In the genomic region with DNA sequence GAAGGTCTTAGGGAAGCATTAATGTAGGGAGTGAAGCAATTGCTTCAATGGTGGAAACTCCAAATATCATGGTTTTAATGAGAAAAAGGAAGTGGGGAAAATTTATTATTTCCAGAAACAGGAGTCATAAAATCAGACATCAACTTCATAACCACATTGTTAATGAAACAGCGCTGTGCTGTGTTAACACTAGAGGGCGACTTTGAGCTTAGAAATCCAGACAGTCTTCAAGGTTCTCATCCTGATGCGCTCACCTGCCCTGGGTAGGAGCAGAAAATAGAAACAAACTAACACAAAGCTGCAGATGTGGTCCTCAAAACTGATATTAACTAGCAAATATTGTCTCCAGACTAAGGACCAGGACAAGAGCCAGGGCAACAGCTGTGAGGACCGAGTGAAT, we compare ENCODE assay signal across 9 mouse cellular contexts. TPM values are rescaled to one million over a fixed set of nuclear protein-coding genes. Genes with fewer than 3 reads are reported as not detected.
A peak's percentile ranks its signal among the peaks of the same experiment; 100 is the strongest.
DNase-seq lines count a peak whose midpoint lies in the region; ATAC-seq and TF ChIP-seq lines count a peak whose summit lies in the region.
"Had no signal": no experiment of that assay in that cellular context is flagged by ENCODE, and none has a peak within 500 bp of the region (broad histone marks: within the 10 kb centered on the region; RNA-seq: fewer than 3 reads in every experiment).

No protein-coding gene starts in this region.

- H3K27me3 ChIP-seq in embryonic facial prominence, embryonic 14.5 days (replicated peaks; ENCODE audit: control insufficient read depth, insufficient read depth, low read length): no peaks in the 10 kb centered on the region
- H3K27me3 ChIP-seq in lung, postnatal 0 days (replicated peaks; ENCODE audit: insufficient read depth, low read length): no peaks in the 10 kb centered on the region
- no peaks in the 10 kb centered on the region for H3K27me3 ChIP-seq in stomach, postnatal 0 days (ENCODE audit: control insufficient read depth, insufficient read depth, low read length)

- no peak overlapping the region for H3K4me2 ChIP-seq in embryonic facial prominence, embryonic 14.5 days (ENCODE audit: low read depth, low read length)
- H3K4me2 ChIP-seq in lung, postnatal 0 days (replicated peaks; ENCODE audit: low read depth, low read length): no peak overlapping the region
- no peak overlapping the region for H3K4me2 ChIP-seq in stomach, postnatal 0 days (replicated peaks; ENCODE audit: low read depth)

- no peaks in the 10 kb centered on the region for H3K36me3 ChIP-seq in embryonic facial prominence, embryonic 14.5 days (ENCODE audit: control insufficient read depth, insufficient read depth, low read length)
- H3K36me3 ChIP-seq in lung, postnatal 0 days (ENCODE audit: insufficient read depth, low read length): no peaks in the 10 kb centered on the region
- H3K36me3 ChIP-seq in stomach, postnatal 0 days (ENCODE audit: control insufficient read depth, insufficient read depth, low read length): no peaks in the 10 kb centered on the region

- no peak overlapping the region for H3K9ac ChIP-seq in embryonic facial prominence, embryonic 14.5 days (ENCODE audit: low read depth, low read length)
- H3K9ac ChIP-seq in lung, postnatal 0 days (replicated peaks; ENCODE audit: low read depth): no peak overlapping the region
- H3K9ac ChIP-seq in stomach, postnatal 0 days (ENCODE audit: low read length): no peak overlapping the region

- H3K4me3 ChIP-seq in embryonic facial prominence, embryonic 14.5 days (ENCODE audit: low read depth, low read length): no peak overlapping the region
- no peak overlapping the region for H3K4me3 ChIP-seq in lung, postnatal 0 days (ENCODE audit: low read depth, low read length)
- no peak overlapping the region for H3K4me3 ChIP-seq in stomach, postnatal 0 days (ENCODE audit: low read depth, low read length)

- TF ChIP-seq EP300 in lung, postnatal 0 days (IDR thresholded peaks at IDR 0.05): no peak
- TF ChIP-seq EP300 in stomach, postnatal 0 days (optimal IDR thresholded peaks at IDR 0.05): no peak

- no peak overlapping the region for H3K27ac ChIP-seq in embryonic facial prominence, embryonic 14.5 days (replicated peaks; ENCODE audit: low read depth, low read length)
- H3K27ac ChIP-seq in lung, postnatal 0 days (ENCODE audit: low read length): no peak overlapping the region
- no peak overlapping the region for H3K27ac ChIP-seq in stomach, postnatal 0 days (replicated peaks)
- H3K27ac ChIP-seq: macrophage had no signal

- no peak for ATAC-seq in embryonic facial prominence, embryonic 14.5 days (ENCODE audit: low read depth)
- no peak for ATAC-seq in lung, postnatal 0 days
- ATAC-seq in stomach, postnatal 0 days (ENCODE audit: low FRiP score, low TSS enrichment): no peak

- no peaks in the 10 kb centered on the region for H3K4me1 ChIP-seq in embryonic facial prominence, embryonic 14.5 days (ENCODE audit: control insufficient read depth, insufficient read depth, low read length)
- H3K4me1 ChIP-seq in lung, postnatal 0 days (ENCODE audit: insufficient read depth, low read depth, low read length): no peaks in the 10 kb centered on the region
- H3K4me1 ChIP-seq in stomach, postnatal 0 days (replicated peaks; ENCODE audit: control insufficient read depth, insufficient read depth): no peaks in the 10 kb centered on the region

- TF ChIP-seq CTCF in lung, postnatal 0 days (IDR thresholded peaks at IDR 0.05): peak; percentile 85
- TF ChIP-seq CTCF in stomach, postnatal 0 days (IDR thresholded peaks at IDR 0.05; ENCODE audit: low read depth): peak; percentile 88

- H3K9me3 ChIP-seq in embryonic facial prominence, embryonic 14.5 days (ENCODE audit: control insufficient read depth, low read length): no peaks in the 10 kb centered on the region
- H3K9me3 ChIP-seq in lung, postnatal 0 days (ENCODE audit: low read length): no peaks in the 10 kb centered on the region
- no peaks in the 10 kb centered on the region for H3K9me3 ChIP-seq in stomach, postnatal 0 days (ENCODE audit: control insufficient read depth, low read length)

- DNase-seq in adrenal gland, adult (ENCODE audit: inconsistent age in 2 of 2, low spot score in 1 of 2): peak; percentile 35 to 80
- DNase-seq in adrenal gland, adult 18-20 months (ENCODE audit: low spot score in 2 of 2): no peak
- DNase-seq in layer of hippocampus, adult 18-20 months (ENCODE audit: low spot score in 2 of 2): peak; percentile 19 to 73
- no peak for DNase-seq in layer of hippocampus, adult 9-11 months
- peak; percentile 56 for DNase-seq in T-cell, adult 2 months (ENCODE audit: low spot score)
- DNase-seq in embryonic facial prominence, embryonic 14.5 days (ENCODE audit: low spot score): peak; percentile 75
- peak; percentile 66 for DNase-seq in lung, postnatal 0 days (ENCODE audit: low spot score)
- DNase-seq in stomach, postnatal 0 days (ENCODE audit: low spot score): peak; percentile 41

- WGBS in embryonic facial prominence, embryonic 14.5 days: 15% methylated on average over 4 of the region's 4 CpGs
- WGBS in lung, postnatal 0 days: 16% methylated on average over 4 of the region's 4 CpGs
- WGBS in stomach, postnatal 0 days: 17% methylated on average over 4 of the region's 4 CpGs

RNA-seq across cellular contexts. Expression of a gene that starts 7.6 kb away (rescaled TPM):
- 100 to 1,000 TPM in 1 of 2 experiments, 10 to 100 TPM in 1; 90.9 to 173 TPM for total RNA-seq in adrenal gland, adult 18-20 months (2021)
- 1 to 10 TPM; 1.3 to 1.9 TPM for total RNA-seq in layer of hippocampus, adult 18-20 months (2021)
- polyA plus RNA-seq in embryonic facial prominence, embryonic 14.5 days (2014; fragmentation: Nextera tagmentation; extraction: Ambion mirVana): 9.4 and 10.1 TPM in 2 replicates
- 17.8 and 19.2 TPM in 2 replicates for polyA plus RNA-seq in lung, postnatal 0 days (2015; fragmentation: Nextera tagmentation; extraction: Ambion mirVana)
- 19.3 and 20.1 TPM in 2 replicates for polyA plus RNA-seq in stomach, postnatal 0 days (2015; fragmentation: Nextera tagmentation; extraction: Ambion mirVana)

RNA-seq across cellular contexts. Expression of a gene that starts 11.2 kb away (rescaled TPM):
- under 1 TPM; 0.40 to 0.99 TPM for total RNA-seq in adrenal gland, adult 18-20 months (2021)
- total RNA-seq in layer of hippocampus, adult 18-20 months (2021): under 1 TPM; 0.20 to 0.37 TPM
- 0.24 TPM in 1 of 2 replicates, not detected in the other for polyA plus RNA-seq in embryonic facial prominence, embryonic 14.5 days (2014; fragmentation: Nextera tagmentation; extraction: Ambion mirVana)
- 0.43 and 1.2 TPM in 2 replicates for polyA plus RNA-seq in lung, postnatal 0 days (2015; fragmentation: Nextera tagmentation; extraction: Ambion mirVana)
- polyA plus RNA-seq in stomach, postnatal 0 days (2015; fragmentation: Nextera tagmentation; extraction: Ambion mirVana): 0.13 and 0.16 TPM in 2 replicates

RNA-seq across cellular contexts. Expression of a gene that starts 37.7 kb away (rescaled TPM):
- total RNA-seq in adrenal gland, adult 18-20 months (2021): 100 to 1,000 TPM; 119 to 219 TPM
- 1 to 10 TPM; 1.3 to 1.4 TPM for total RNA-seq in layer of hippocampus, adult 18-20 months (2021)
- polyA plus RNA-seq in embryonic facial prominence, embryonic 14.5 days (2014; fragmentation: Nextera tagmentation; extraction: Ambion mirVana): 4.9 and 5.7 TPM in 2 replicates
- polyA plus RNA-seq in lung, postnatal 0 days (2015; fragmentation: Nextera tagmentation; extraction: Ambion mirVana): 15.8 and 20.6 TPM in 2 replicates
- 6.8 and 8.2 TPM in 2 replicates for polyA plus RNA-seq in stomach, postnatal 0 days (2015; fragmentation: Nextera tagmentation; extraction: Ambion mirVana)

RNA-seq across cellular contexts. Expression of a gene that starts 46.6 kb away (rescaled TPM):
- 10 to 100 TPM; 51.6 to 60.9 TPM for total RNA-seq in adrenal gland, adult 18-20 months (2021)
- total RNA-seq in layer of hippocampus, adult 18-20 months (2021): 10 to 100 TPM in 1 of 2 experiments, 1 to 10 TPM in 1; 8.4 to 12.8 TPM
- 3.3 and 4.1 TPM in 2 replicates for polyA plus RNA-seq in embryonic facial prominence, embryonic 14.5 days (2014; fragmentation: Nextera tagmentation; extraction: Ambion mirVana)
- polyA plus RNA-seq in lung, postnatal 0 days (2015; fragmentation: Nextera tagmentation; extraction: Ambion mirVana): 23.9 and 26.1 TPM in 2 replicates
- 5.8 and 5.9 TPM in 2 replicates for polyA plus RNA-seq in stomach, postnatal 0 days (2015; fragmentation: Nextera tagmentation; extraction: Ambion mirVana)

RNA-seq across cellular contexts. Expression of a gene that starts 52.4 kb away (rescaled TPM):
- total RNA-seq in adrenal gland, adult 18-20 months (2021): 10 to 100 TPM; 36.2 to 74.2 TPM
- total RNA-seq in layer of hippocampus, adult 18-20 months (2021): 1 to 10 TPM; 4.1 to 5.8 TPM
- polyA plus RNA-seq in embryonic facial prominence, embryonic 14.5 days (2014; fragmentation: Nextera tagmentation; extraction: Ambion mirVana): 10.0 and 12.1 TPM in 2 replicates
- polyA plus RNA-seq in lung, postnatal 0 days (2015; fragmentation: Nextera tagmentation; extraction: Ambion mirVana): 54.9 and 58.6 TPM in 2 replicates
- polyA plus RNA-seq in stomach, postnatal 0 days (2015; fragmentation: Nextera tagmentation; extraction: Ambion mirVana): 15.5 and 16.2 TPM in 2 replicates

Comparison
In these comparisons a context has a peak if more than half of its experiments do, and no peak if none do; other contexts are left out.
1. DNase-seq: peak in adrenal gland, adult (2 of 2), layer of hippocampus, adult 18-20 months (2 of 2), T-cell, adult 2 months (single experiment), embryonic facial prominence, embryonic 14.5 days (single experiment), lung, postnatal 0 days (single experiment) and stomach, postnatal 0 days (single experiment); none in adrenal gland, adult 18-20 months (0 of 2) and layer of hippocampus, adult 9-11 months (single experiment).